Mouse (Mus musculus) ovary, postnatal 36 days (tissue): Measurements from ENCODE around the gene Smyd2.

ENCODE experiments used
- DNase-seq: peaks from one replicate; pipeline ENCODE4 v3.0.0; 2022; ENCODE audit warnings: low spot score, mixed read lengths

Gene Smyd2

DNA sequence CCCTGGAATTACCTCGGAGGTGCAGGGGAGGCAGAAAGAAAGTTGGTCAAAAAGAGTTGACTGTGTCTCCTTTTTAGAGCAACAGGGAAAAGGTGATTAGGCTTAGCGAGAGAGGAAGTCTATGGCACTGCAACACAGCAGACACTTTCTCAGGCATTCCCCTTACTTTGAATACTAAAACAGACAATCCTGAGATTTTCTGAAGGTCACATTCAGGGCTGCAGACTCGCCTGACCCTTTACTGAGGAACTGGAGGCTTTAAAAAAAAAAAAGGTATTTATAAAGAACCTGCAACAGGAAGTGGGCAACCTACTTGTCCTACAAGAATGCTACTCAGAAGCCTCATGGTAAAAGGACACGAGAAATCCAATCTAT is 5.0 kb downstream of the Smyd2 start:
- no peak for DNase-seq

DNA sequence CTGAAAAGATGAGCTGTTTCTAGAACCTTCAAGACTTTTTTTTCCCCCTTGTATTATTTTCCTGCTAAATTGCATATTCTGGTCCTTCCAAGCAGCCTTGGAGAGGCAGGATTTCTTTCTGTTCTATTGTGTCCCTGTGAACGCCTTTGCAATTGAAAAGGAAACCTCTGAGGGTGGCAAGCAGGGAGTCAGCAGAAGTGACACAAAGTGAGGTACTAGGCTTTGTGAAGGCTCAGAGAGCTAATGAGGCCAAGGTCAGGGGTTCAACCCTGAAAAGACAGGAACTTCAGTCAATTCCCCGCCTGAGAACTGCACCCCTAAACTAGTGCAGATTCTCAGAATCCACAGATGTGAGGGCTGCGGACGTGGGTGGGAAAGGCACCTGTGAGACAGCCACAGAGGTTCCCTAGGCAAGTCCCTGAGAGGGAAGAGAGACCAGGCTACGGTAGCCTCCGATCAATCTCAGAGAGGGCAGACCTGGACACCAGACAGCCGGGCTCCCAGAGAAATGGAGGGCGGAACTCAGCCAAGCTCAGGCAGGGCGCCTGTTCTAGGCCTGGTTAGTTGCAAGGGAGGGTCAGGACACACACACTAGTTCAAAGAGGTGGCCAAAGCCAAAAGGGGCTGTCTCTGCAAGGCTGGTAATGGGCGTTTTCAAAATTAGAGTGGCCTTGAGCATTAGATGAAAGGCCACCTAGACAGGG is 5.6 kb downstream of the Smyd2 start:
- no peak for DNase-seq

DNA sequence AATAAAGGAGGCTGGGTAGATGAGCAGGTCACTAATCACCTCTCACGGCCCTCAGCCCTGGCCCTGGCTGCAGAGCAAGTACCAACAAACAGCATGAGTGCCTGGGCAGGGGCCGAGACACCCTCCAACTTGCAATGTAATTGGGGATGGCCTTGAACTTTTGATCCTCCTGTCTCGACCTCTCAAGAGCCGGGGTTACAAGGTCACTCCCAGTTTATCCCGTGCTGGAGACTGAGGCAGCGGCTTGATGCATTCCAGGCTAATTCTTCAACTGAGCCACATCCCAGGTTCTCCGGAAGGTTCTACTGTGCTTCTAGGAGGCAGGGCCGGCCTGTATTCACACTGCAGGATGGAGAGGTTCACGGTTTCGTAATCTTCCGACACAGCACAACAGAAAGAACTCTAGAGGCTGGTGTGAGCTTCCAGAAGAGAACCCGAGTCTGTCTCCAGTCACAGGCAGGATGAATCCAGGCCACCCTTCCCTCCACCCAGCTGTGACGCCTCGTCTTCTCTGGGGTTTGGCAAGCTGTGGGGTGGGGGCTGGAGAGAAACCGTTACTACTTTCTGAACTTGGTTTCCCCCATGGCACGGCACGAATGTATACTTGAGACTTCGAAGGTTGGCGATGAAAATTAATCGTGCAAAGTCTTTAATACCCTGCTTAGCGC is 8.9 kb downstream of the Smyd2 start:
- DNase-seq = no peak

DNA sequence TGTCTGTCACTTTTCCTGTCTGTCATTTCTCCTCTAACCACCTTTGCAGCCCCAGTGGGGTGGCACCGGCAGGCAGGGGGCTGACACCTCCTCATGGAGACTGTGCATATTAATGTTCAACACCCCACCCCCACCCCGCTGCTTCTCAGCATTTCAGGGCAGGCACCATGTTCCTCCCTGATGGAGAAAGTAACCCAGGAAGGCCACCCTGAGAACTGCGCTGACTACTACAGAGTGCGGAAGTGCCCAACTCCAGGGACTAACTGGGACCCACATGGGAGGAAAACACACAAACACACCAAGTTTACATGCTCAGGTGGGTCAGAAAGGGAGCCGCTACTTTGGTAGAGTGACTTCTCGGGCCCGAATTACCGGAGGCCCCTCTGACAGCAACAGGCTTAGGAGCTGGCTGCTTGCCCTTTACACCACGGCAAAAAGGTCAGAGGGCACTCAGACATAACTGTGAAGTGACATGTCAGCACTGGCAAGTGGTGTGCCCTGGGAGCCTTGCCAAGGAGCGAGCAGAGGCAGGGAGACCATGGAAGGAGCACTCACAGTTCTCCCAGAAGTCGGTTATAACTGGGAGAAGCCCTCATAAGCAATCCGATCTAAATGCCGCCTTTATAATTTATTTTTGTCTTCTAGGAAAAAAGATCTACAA is 11.3 kb downstream of the Smyd2 start:
- peak; percentile 34 for DNase-seq

DNA sequence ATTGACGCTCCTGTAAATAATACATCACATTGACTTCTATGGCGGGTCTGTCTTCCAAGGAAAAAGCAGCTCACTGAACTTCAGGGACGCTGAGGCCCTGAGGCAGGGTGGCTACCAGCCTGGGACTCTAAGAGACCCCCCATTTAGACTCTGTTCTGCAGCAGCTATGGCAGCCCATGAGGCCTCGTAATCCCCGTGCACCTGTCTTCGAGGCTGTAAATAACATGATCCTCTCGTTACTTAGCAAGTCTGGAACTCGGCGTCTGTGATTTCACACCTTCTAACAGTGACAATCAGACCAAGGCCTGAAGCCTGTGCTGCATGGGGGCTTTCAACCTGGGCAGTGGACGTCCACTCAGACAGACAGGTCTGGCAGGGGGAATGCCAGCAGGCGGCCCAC is 19.0 kb downstream of the Smyd2 start:
- DNase-seq = no peak

DNA sequence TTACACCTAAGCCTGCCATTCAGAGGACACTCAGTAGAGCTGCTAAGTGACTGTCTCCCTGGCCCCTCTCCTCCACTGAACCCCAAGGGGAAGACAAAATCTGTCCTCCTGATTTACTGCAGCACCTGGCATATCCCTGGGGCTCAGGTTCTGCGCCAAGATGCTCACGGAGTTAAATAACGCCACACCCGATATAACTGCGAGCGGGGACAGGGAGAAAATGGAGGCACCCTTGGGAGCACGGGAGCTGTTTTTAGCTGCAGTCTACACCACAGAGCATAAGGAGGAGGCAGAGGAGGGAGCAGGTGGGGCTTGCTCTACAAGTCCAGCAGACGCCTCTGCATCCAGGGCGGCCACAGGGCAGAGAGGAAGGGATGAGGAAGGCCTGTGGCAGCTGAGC is 19.8 kb downstream of the Smyd2 start:
- no peak for DNase-seq

DNA sequence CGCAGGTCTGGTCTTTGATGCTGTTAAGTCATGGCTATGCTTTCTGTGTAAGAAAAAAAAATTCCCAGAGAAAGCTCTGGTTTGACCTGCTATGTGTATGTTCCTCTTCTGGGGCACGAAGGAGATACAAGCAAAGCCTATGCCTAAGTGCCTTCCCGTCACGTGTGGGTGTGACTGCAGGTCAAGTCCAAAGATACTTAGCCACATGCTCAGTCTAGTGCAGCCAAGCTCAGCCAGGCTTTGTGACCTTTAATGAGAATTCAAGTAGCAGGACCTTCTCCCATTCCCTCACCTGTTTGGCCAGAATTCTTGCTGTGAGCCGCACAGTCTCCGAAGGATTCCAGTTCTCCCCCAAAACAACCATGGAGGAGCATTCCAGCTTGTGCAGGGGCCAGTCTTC is 22.6 kb downstream of the Smyd2 start:
- DNase-seq = no peak

DNA sequence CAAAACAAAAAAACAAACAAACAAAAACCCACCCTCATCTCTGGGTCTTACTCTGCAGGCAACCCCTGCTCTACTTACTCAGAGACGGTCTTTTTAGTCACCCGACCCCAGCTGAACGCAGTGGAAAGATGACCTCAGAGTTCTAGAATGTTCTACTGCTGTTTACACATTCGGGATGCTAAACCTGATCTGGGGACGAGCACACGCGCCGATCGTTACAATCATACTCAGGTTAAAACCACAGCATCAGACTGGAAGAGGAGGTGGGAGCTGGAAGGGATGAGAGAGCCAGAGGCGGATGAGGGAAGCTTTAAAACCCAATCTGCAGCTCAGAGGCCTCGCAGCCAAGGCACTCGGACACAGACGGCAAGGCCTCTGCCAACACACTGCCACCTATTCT is 23.5 kb downstream of the Smyd2 start:
- no peak for DNase-seq

DNA sequence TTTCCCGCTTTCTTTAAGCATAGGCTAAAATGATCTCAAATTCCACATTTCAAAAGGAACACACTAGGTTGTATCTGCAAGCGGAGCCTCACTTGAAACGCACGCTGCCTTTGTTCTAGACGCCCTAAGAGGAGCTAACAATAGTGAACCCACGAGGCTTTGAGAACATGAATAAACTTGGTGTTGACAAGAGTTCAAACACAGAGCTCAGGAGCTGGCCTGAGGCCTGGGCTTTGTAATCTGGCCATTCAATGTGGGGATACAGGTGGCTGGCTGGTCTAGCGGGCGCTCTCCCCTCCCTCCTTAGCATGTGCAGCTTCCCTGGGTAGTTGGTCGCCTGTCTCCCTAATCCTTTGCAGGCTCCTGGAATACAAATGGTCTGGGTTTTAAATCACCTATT is 24.3 kb downstream of the Smyd2 start:
- no peak for DNase-seq

DNA sequence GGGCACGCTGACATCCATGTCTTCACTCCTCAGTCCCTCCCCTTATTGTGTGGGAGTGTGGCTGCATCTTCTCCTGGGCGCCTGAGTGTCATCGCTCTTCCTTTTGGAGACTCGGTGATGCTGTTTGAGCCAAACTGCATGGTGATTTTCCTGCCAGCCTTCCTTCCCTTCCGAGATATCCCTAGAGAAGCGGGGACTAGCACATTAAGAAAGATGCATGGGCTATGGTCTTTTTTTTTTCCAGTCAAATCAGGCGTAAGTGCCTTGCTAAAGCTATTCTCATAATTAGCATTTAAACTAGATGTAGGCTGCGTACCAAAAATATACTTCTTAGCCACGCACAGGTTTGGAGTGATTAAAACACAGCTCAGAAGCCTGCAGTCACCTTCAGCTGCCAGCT is 28.0 kb downstream of the Smyd2 start:
- DNase-seq = no peak

DNA sequence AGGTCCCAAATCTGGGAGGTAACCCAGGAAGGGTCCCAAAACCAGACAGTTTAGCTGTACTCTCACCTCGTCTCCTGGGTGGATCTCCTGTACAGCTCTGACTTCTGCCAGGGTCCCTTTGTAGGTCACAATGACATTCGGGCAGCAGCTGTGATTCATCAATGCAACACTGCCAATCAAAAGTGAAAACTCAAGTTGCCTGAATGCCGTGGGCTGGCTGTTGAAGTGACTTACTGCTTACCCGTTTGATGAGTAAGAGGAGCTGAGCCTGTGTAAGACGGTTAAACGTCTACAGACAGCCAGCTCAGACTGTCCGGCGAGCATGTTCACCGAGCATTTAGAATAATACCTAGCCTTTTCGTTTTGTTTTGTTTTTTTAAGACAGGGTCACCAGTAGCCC is 33.4 kb downstream of the Smyd2 start:
- DNase-seq = no peak

DNA sequence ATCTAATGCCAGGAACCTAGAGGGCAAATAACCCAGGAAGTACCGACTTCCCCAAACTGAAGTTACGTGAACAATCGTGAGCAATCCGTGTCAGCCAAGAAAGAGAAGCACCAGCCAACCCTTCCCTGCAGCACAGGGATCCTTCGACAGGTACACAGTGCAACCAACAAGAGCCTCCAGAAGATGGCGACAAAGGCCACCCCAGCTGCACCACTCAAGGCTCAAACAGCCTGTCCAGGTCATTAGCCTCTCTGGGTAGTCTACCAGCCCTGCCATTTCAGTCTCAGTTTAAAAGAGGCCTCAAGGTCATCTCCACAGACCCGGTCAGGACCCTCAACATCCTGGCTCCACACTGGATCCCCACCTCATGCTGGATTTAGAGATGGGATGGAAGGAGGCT is 34.6 kb downstream of the Smyd2 start:
- peak; percentile 53 for DNase-seq

DNA sequence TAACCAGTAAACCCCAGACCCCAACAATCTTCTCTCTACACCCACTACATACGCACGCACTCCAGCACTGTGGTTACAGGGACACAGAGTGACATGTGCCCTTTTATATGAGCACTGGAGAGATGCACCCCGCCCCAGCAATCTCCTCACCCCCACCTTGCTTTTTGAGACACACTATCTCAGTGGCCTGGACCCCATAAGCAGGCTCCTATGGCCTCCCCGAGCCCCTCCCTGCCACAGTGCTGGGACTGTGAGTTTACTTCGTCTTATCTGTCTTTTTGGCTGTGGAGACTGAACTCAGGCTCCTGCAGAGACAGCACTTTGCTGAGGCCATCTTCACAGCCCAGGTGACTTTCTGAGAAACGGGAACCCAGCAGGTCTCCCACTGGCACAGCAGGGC is 36.2 kb downstream of the Smyd2 start:
- DNase-seq = no peak

DNA sequence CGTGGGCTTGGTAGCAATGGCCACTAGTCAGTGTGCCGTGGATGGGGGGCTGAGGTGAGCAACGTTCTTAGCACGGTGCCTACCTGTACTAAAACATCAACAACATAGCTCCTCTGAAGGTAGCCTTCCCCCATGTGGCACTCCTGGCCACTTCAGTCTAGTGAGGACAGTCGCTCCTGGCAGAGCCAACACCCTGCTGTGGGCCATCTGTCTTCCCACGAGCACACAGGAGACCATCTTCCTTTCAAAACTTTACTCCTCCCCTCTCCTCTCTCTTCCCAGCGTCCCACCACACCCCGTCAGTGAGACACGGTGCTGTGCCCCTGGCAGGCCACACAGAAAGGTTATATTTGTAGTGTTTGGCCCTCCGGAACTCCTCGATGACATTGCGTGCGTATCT is 37.2 kb downstream of the Smyd2 start:
- no peak for DNase-seq

DNA sequence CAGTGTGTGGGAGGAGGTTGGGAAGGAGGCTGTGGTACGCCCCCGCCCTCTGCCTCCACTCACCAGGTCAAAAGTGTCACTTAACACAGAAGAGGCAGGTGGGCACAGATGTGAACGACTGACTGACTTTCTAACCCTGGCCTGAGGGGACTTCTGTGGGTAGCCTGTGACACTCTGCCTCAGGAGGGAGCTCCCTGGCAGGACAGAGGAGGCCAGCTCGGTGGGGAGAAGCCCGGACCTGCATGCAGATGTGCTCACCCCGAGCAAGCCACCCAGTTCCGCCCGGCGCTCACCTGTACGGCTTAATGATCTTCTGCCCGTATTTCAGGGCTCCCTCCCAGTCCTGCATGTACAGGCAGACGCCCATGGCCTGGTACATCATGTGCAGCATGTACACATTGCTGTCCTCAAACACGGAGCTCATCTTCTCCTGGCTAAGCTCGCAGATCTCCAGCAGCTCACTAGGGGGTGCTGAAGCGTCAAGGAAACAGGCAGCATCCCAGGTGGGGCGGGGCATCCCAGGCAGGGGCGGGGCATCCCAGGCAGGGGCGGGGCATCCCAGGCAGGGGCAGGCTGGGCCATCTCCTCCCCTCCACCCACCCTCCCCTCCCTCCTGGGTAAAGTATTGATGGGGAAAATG is 38.5 kb downstream of the Smyd2 start:
- peak; percentile 64 for DNase-seq

DNA sequence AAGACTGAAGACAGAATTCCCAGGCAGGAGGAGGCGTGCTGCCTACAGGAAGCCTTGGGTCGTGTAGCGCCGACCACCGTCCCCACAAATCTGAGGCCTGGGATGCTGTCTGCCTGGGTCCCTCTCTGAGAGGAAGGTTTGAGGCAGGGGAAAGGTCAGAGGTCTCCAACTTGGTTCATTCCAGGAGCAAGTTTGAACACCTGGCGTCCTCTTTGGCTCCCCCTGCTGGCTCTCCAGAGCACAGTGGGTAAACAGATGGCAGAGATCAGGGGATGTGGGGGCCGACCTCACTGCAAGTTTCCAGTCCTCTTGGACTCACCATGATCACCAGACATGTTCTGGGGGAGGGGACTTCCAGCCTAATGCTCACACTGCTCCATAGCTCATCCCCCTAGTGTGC is 39.3 kb downstream of the Smyd2 start:
- peak; percentile 54 for DNase-seq

DNA sequence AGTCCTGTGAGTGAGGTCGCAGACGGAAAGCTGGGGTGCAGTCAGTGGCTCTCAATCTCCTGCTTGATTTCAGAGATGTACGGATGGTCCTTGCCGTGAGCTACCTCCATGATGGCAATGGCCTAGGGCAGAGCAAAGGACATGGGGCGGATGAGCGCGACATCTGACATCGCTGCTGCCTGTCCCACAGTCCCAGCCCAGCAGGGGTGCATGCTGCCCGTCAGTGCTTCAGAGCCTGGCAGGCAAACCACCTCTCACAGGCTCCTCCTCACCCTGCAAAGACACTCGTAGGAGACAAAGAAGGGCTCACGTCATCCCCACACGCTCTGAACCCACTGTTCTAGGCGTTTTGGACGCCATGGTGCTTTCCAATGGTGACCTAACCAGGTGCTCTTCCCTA is 41.4 kb downstream of the Smyd2 start:
- DNase-seq = no peak

DNA sequence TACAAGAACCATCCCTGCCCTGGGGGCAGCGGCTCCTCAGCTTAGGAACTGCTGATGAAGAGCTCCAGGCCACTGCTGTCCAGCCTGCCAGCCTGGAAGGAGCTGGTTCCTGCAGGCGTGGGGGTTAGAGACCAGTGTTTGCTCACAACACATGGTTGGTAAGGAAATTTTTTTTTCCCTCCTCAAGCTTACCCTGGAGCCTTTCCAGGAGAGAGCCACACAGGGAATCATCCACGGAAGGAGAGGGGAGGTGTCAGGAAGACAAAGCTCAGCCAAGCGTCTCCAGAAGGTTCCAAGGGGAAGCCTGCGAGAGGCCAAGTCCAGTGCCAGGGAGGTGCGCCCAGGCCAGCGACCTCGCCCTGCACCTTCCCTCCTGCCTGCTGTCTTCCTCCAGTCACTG is 42.2 kb downstream of the Smyd2 start:
- peak; percentile 20 for DNase-seq

DNA sequence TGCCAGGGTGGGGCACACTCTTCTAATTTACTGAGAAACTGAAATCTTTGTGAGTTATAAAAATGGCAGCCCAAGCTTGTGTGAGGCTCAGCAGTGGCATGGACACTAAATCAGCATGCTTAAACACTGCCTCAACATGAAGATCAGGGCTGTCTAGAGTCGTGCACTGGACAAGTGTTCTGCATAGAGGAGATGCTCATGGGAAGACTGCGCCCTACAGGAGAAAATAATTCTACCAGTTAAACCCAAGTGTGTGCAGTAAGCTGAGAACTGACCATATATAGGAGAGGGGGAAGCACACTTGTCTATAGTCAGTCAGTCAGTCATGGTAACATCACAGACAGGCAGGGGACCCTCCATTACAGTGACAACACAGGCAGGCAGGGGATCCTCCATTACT is 43.0 kb downstream of the Smyd2 start:
- DNase-seq = no peak

DNA sequence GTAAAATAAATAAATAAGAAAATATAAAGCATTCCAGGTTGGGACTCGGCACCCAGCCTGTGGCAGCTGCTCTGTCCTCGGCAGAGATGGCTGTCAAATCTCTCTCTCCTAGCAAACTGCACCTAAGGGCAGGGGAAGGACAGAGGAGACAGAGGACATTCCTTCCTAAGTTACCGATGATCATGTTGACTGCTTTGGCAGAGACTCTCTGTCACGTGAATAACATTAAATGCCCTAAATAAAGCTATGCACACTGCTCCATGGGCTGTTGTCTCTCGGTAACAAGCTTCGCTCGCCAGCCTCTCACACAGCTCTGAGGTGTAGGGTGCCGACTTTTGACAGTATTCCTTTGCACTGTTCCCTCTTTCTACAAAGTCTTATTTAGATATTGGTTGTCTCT is 46.0 kb downstream of the Smyd2 start:
- DNase-seq = no peak

DNA sequence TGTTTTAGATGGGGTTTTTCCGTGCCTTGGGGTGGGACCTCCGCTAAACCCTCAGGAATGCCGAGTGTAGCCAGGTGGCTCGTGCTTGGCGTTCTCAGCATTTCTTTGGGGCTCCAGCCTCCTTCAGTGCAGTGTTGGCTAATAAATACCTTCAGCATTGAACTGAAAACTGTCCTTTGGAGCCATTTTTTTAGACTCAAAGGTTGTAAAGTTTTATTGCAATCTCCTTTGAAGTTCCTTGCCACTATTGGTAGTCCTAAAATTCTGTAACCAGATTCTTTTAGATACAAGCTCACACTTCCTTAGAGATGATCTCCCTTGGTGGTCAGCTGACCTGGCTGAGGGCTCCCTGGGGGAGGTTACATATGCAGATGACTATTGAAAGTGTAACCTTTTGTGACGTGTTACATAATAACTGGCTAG is 46.7 kb downstream of the Smyd2 start:
- no peak for DNase-seq

DNA sequence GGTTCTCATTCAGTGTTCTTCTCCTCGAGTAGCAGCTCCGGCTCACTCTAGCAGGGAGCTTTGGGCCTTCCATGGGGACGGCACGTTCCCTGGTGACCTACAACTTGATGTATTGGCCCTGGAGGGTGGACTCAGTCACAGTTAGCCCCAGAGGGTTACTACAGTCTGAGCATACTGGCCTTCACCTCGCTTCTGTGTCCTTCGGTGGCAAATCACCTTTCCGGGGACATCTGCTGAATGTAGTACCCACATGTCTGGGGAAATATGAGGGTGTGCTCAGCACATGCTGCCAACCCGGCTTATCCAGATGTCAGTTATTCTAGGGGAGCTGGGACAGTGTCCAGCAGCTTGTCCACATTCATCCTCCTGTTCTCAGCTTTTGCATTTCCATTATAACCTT is 48.6 kb downstream of the Smyd2 start:
- DNase-seq = no peak

DNA sequence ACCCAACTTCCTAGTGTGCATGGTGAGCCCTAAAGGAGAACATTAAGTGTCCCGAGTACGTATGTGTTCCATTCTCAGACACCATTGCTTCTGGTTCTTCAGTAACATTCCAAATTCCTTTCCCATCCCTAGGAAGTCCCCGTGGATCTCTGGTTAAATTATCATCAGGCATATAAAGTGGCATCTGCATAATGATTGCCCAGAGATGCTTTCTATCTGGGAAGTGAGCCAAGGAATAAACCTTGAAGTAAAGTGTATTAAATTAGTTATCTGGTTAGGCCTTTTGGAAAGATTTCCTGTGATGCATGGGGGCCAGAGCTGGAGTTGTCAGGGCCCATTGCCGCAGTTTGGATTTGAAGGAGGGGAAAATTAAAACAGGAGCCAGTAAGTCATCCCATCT is 50.1 kb downstream of the Smyd2 start:
- no peak for DNase-seq
